Mouse (Mus musculus) kidney, postnatal 0 days (tissue): Measurements from ENCODE around the gene Odaph. TPM values are rescaled to one million over a fixed set of nuclear protein-coding genes. Genes with fewer than 3 reads are reported as not detected.

ENCODE experiments used
- ATAC-seq: fragments of 200-750 bp; cut with Nextera tagmentation; replicated peaks from 2 replicates; pipeline ENCODE4 v1.8.0; 2017; ENCODE audit warnings: low read depth, moderate number of reproducible peaks, moderate TSS enrichment, moderate library complexity; ENCODE audit not compliant: low FRiP score
- DNase-seq: peaks from one replicate; pipeline ENCODE4 v3.0.0-alpha.2; 2016; ENCODE audit warnings: low spot score
- H3K27ac ChIP-seq: fragments of 300-500 bp; sonication (generic); 2 replicates; pipeline ENCODE4 v1.5.1; 2014; ENCODE audit warnings: mild to moderate bottlenecking
- H3K27me3 ChIP-seq: fragments of 300-500 bp; sonication (generic); 2 replicates; pipeline ENCODE4 v1.6.1; 2014; ENCODE audit warnings: low read length, mixed read lengths; ENCODE audit not compliant: insufficient read depth
- H3K36me3 ChIP-seq: fragments of 300-500 bp; sonication (generic); 2 replicates; pipeline ENCODE4 v1.6.1; 2014; ENCODE audit warnings: low read length, mixed read lengths; ENCODE audit not compliant: insufficient read depth
- H3K4me1 ChIP-seq: fragments of 300-500 bp; sonication (generic); replicated peaks from 2 replicates; pipeline ENCODE4 v1.6.1; 2014; ENCODE audit warnings: antibody characterized with exemption, low read length, mixed read lengths; ENCODE audit not compliant: insufficient read depth
- H3K4me2 ChIP-seq: fragments of 300-500 bp; sonication (generic); 2 replicates; pipeline ENCODE4 v1.6.1; 2014; ENCODE audit warnings: mild to moderate bottlenecking, low read length, moderate library complexity, mixed read lengths
- H3K4me3 ChIP-seq: fragments of 300-500 bp; sonication (generic); replicated peaks from 2 replicates; pipeline ENCODE4 v1.5.1; 2014; ENCODE audit warnings: low read depth, low read length
- H3K9ac ChIP-seq: fragments of 300-500 bp; sonication (generic); 2 replicates; pipeline ENCODE4 v1.6.1; 2014; ENCODE audit warnings: low read depth, low read length
- H3K9me3 ChIP-seq: fragments of 300-500 bp; sonication (generic); replicated peaks from 2 replicates; pipeline ENCODE4 v1.6.1; 2016; ENCODE audit warnings: low read length, inconsistent platforms, mixed read lengths
- CTCF ChIP-seq: IDR thresholded peaks from 2 replicates; pipeline ENCODE4 v1.5.1; 2016; ENCODE audit warnings: antibody characterized with exemption, low read depth, mild to moderate bottlenecking, moderate library complexity
- WGBS: fragments of 180-500 bp; shearing (Covaris S2); extraction: QIAGEN DNeasy Blood & Tissue Kit; methylation state at CpG from one replicate; pipeline ENCODE4 v1.1.7; 2014; 5-methylcytosine and 5-hydroxymethylcytosine counted together
- polyA plus RNA-seq: library from polyadenylated mRNA; unstranded; fragments of >200 nt; fragmentation: Nextera tagmentation; extraction: Ambion mirVana; gene quantifications from 2 replicates; pipeline ENCODE4 v1.2.1, GENCODE M21; 2015

The Odaph gene
- polyA plus RNA-seq, 1 experiment from 2014 or later, result not detected

DNA sequence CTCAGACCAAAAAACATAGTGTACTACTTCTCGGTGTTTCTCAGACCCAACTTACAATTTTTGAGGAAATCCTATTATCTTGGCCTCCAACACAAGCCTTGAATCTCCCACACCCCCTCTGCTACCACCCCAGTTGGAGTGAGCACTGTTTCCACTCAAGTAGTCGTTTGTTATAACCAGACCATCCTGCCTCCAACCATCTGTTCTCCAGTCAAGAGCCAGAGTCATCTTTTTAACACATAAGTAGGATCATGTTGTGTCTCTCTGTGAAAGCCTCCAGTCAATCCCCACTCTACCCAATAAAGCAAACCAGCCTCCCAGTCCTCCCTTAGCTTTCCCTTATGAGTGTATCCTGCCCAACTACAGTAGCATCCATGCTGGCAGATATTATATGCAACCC, 3.8 kb upstream of the Odaph start:
- ATAC-seq (no peak), DNase-seq (no peak)
- Histone ChIP-seq H3K4me3 (no peak overlapping the region), H3K27me3 (no peaks in the 10 kb centered on the region), H3K27ac (no peak overlapping the region), H3K9me3 (no peaks in the 10 kb centered on the region), H3K9ac (no peak overlapping the region), H3K4me2 (no peak overlapping the region), H3K36me3 (no peaks in the 10 kb centered on the region), H3K4me1 (no peaks in the 10 kb centered on the region)
- WGBS, result 73% methylated on average over 2 of the region's 2 CpGs
- TF ChIP-seq CTCF, result no peak

DNA sequence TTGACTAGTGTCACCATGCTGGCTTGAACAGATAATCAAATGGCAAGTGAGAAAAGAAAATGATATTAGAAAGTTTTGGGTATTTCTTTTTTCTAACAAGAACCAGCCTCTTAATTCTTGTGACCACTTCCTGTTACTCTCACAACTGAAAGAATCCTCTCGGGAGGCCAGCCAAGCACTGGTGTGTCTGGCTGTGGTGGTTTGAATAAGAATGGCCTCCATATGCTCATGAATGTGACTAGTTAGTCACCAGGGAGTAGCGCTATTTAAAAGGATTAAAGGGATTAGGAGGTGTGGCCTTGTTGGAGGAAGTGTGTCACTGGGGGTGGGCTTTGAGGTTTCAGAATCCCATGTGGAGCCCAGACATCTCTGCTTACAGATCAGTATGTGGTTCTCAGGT, 1.6 kb upstream of the Odaph start:
- no peak for TF ChIP-seq CTCF
- H3K4me1 ChIP-seq, result no peaks in the 10 kb centered on the region
- no peak overlapping the region for H3K27ac ChIP-seq
- no peak overlapping the region for H3K9ac ChIP-seq
- no peaks in the 10 kb centered on the region for H3K36me3 ChIP-seq
- ATAC-seq (no peak), DNase-seq (no peak)
- no peaks in the 10 kb centered on the region for H3K27me3 ChIP-seq
- H3K9me3 ChIP-seq, result no peaks in the 10 kb centered on the region
- H3K4me3 ChIP-seq, result no peak overlapping the region
- no peak overlapping the region for H3K4me2 ChIP-seq
- WGBS, result 77% methylated on average over 2 of the region's 2 CpGs

DNA sequence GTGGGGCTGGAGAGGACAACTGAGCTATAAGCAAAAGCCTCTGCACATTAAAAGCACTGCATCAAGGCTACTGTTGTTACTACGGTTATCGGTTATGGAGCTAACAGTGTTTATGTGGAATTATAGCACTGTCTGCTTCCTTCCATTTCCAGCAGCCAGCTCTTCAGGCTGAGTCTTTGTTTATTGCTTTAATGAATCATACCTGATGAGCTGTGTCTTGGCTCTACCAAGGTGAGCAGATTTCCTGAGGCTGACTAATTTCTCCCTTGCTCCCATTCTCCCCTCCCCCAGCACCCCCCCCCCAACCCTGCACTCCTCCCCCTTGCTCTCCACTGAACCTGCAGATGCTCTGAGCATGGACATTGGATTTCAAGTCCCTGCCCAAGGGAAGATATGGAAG, 524 bp downstream of the Odaph start:
- ATAC-seq (no peak), DNase-seq (no peak)
- H3K9ac ChIP-seq, result no peak overlapping the region
- no peaks in the 10 kb centered on the region for H3K9me3 ChIP-seq
- no peaks in the 10 kb centered on the region for H3K36me3 ChIP-seq
- WGBS, result 74% methylated on average over 2 of the region's 2 CpGs
- no peak overlapping the region for H3K27ac ChIP-seq
- no peak for TF ChIP-seq CTCF
- H3K4me1 ChIP-seq, result no peaks in the 10 kb centered on the region
- no peaks in the 10 kb centered on the region for H3K27me3 ChIP-seq
- no peak overlapping the region for H3K4me2 ChIP-seq
- no peak overlapping the region for H3K4me3 ChIP-seq

DNA sequence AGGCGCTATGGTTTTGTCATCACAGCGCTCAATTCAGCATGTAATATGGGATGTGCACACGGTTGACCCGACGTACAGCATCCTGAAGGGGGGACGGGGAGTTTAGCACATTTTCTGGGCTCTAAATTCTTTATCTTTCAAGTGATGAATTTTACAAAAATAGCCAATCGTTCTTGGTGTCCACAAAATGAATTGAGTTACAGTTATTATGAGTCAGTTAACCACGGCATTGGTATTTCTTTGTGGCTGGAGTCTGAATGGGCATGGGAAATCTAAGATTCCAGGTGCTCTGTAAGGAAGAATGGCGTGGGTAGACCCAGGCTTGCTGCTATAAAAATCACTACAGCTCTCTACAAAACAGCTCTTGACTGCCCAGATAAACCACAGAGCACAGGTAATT, 2.0 kb downstream of the Odaph start:
- Histone ChIP-seq H3K4me1 (no peaks in the 10 kb centered on the region), H3K27ac (no peak overlapping the region), H3K36me3 (no peaks in the 10 kb centered on the region), H3K27me3 (no peaks in the 10 kb centered on the region), H3K9ac (no peak overlapping the region), H3K4me2 (no peak overlapping the region), H3K9me3 (no peaks in the 10 kb centered on the region), H3K4me3 (no peak overlapping the region)
- no peak for DNase-seq
- WGBS, result 83% methylated on average over 9 of the region's 9 CpGs
- TF ChIP-seq CTCF, result no peak
- ATAC-seq, result no peak

DNA sequence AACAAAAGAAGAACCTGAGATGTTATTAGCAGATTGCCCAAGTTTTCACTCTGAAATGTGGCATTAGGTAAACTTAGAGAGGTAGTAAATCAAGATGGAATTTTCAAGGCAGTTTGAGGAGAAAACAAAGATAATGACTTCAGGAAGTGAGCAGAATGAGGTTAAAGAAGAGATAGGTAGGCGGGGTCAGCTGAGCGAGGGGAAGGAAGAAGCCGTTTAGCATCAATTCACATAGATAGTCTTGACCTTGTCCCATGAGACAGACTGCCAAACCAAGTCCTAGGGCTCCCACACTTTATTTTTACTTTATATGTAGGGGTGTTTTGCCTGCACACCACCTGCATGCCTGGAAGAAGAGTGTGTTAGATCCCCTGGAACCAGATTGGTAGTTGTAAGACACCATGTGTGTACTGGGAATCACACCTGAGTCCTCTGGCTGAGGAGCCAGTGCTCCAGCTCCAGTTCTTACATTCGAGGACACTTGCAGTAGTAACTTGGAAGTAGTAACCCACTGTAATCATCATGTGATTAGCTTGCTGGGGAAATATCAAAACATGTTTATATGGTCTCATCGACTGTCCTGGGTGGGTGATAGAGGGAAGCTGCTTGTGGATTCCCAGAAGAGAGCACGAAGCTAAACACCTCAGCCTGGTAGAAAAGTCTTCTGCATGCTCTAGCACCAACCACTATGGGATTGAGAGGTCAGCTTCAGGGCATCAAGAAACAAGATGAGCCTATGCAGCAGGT, 4.1 kb downstream of the Odaph start:
- H3K36me3 ChIP-seq, result no peaks in the 10 kb centered on the region
- 73% methylated on average over 6 of the region's 6 CpGs for WGBS

DNA sequence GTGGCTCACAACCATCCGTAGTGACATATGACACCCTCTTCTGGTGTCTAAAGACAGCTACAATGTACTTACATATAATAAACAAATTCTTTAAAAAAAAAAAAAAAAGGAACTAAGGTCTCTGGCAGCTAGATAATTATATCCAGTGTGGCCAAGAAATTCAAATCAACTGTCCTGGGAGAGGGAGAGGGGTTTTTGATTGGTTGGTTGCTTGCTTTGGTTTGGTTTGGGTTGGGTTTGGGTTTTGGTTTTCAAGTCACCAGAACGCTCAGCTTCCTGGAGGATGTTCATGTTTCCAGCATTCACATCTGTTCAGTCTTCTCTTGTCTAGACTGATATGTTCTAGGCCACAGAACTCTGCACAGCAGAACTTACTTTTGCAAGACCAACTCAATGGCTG, 5.8 kb downstream of the Odaph start:
- no peaks in the 10 kb centered on the region for H3K36me3 ChIP-seq
- no peak overlapping the region for H3K9ac ChIP-seq
- H3K4me2 ChIP-seq, result no peak overlapping the region
- H3K4me1 ChIP-seq, result no peaks in the 10 kb centered on the region
- no peaks in the 10 kb centered on the region for H3K27me3 ChIP-seq
- 85% methylated on average over 2 of the region's 2 CpGs for WGBS
- H3K27ac ChIP-seq, result no peak overlapping the region
- ATAC-seq (no peak), DNase-seq (no peak)
- H3K4me3 ChIP-seq, result no peak overlapping the region
- no peak for TF ChIP-seq CTCF
- no peaks in the 10 kb centered on the region for H3K9me3 ChIP-seq

More for the DNA sequence above, 4.1 kb downstream of the Odaph start:
- Histone ChIP-seq H3K27me3 (no peaks in the 10 kb centered on the region), H3K9ac (no peak overlapping the region), H3K4me2 (no peak overlapping the region), H3K4me1 (no peaks in the 10 kb centered on the region), H3K27ac (no peak overlapping the region), H3K4me3 (no peak overlapping the region), H3K9me3 (no peaks in the 10 kb centered on the region)
- no peak for TF ChIP-seq CTCF
- no peak for DNase-seq
- no peak for ATAC-seq

DNA sequence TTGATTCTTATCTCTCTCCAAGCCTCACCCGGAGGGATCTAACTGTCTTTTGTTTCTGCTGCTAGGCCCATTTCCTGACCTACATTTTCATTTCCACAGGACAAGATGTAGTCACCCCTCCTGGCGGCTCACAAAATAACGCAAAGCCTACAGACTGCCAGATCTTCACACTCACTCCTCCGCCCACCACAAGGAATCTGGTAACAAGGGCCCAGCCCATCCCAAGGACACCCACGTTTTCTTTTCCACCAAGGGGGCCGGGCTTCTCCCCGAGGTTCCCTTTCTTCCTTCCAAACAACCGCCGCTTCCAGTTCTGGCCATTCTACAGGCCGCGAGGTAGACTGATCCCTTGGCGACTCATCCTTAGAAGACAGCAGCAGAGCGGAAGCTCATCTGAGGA, 7.3 kb downstream of the Odaph start:
- H3K9ac ChIP-seq, result no peak overlapping the region
- ATAC-seq, result no peak

More for the DNA sequence above, 7.3 kb downstream of the Odaph start:
- Histone ChIP-seq H3K27me3 (no peaks in the 10 kb centered on the region), H3K27ac (no peak overlapping the region), H3K4me3 (no peak overlapping the region), H3K4me1 (no peaks in the 10 kb centered on the region), H3K36me3 (no peaks in the 10 kb centered on the region), H3K9me3 (no peaks in the 10 kb centered on the region; the same call in none of the 2 replicates), H3K4me2 (no peak overlapping the region)
- TF ChIP-seq CTCF, result no peak
- 67% methylated on average over 13 of the region's 13 CpGs for WGBS
- DNase-seq, result no peak
